Mouse (Mus musculus) ES-E14 (cell line): ENCODE measurements at regions not wholly inside any gene's neighbourhood (a gene's known extent, or its start where the extent isn't known, plus 50 kb on each side); places are given as distances from the start of the nearest gene placed in this dataset.

ENCODE experiments used
- CHD2 ChIP-seq: IDR thresholded peaks from 2 replicates; pipeline ENCODE4 v1.6.1; 2014; ENCODE audit warnings: mild to moderate bottlenecking, low read depth, low read length, inconsistent platforms
- HCFC1 ChIP-seq: IDR thresholded peaks from 2 replicates; pipeline ENCODE4 v1.6.1; 2012; ENCODE audit warnings: low read length, inconsistent platforms, borderline replicate concordance; ENCODE audit not compliant: insufficient read depth
- ZNF384 ChIP-seq: IDR thresholded peaks from 2 replicates; pipeline ENCODE4 v1.6.1; 2012; ENCODE audit warnings: low read depth, low read length, inconsistent platforms

- TF ChIP-seq HCFC1 (no peak), ZNF384 (no peak), CHD2 (no peak)
Measured at GRCm38 (mm10) chr4:64250691-64251090, 203.9 kb upstream of the Tnc start.
